Mouse (Mus musculus) urinary bladder, postnatal 4 days (tissue): ENCODE data around the gene Npl.
"Not testable (repeated sequence)": the region's sequence is repeated elsewhere in the genome, so short reads cannot be mapped to it uniquely, and the experiment has no call there.

Experiments
- DNase-seq, 2 experiments: peaks; one replicate each; pipeline ENCODE4 v3.0.0; 2021 to 2022; ENCODE audit warnings: low spot score in 2 of 2

Npl gene

DNA sequence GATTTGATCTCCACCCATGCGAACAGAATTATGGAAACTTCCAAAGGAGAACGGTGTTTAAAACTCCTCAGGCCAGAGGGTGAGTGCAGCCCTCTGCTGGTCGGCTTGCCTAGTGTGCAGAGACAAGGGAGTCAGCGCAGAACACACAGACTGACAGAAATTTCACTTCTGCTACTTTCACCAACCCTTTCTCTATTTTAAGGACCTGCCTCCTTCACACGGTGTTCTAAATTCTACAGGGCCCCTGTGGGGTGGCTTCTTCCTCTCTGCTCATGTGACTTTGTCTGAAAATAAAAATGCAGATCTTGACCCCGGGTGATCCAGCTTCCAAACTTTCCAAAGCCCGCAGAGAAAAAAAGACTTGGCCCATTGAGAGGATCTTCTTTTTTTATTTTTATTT, 60.7 kb downstream of the Npl start:
- no peak for DNase-seq

DNA sequence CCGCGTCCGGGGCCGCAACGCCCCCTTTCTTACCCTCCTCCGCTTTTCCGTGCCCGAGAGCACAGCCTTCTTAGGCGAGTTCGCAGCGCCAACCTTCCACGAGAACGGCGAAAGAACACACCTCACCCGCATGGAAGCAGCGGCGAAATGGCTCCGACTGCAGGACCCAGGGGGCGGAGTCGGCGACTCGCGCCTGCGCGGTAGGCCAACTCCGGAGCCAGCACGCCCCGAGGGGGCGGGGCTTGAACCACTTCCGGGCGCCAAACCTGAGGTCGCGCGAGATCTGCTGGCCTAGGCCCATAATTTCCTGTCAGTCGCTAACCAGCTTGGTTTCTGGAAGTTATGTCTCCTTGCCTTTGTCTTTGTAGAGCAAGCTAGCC, 62.4 kb downstream of the Npl start, which contains the start of gene Dhx9:
Gene Dhx9, minus strand, starts transcription at position 161 of the 380 bp plus-strand sequence.
- DNase-seq: peak; percentile 99

DNA sequence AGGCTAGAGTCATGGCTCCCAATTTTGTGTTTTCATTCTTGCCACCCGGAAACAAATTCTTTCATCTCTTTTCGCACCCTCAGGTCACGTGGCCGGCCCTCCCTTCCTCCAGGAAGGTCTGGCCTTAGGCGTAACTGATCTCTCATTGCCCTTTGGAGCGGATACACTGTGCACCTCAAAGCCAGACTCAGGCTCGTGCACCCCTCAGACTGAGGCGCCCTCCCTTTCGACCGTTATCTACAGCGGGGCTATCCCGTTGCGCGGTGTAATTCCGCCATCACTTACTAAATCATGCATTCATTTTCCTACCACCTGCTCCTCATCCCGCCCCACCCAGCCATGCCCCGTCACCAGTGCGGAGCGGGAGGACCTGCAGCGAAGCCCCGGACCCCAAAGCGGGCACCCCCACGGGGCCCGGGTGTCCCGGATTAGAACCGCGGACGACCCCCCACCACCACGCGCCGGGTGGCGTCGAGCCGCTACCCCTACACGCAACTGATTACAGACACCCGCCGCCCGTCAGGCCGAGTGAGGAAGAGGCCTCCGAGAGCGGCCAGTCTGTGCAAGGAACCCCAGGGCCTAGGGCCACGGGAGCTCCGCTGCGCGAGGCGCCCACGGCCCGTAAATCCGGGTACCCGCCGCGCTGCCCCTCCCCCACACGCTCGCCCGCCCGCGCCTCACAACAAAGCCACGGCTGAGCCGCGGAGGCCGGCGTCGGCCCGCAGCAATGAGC, 62.9 kb downstream of the Npl start:
- peak in 1 of 2 experiments; percentile 47 for DNase-seq

DNA sequence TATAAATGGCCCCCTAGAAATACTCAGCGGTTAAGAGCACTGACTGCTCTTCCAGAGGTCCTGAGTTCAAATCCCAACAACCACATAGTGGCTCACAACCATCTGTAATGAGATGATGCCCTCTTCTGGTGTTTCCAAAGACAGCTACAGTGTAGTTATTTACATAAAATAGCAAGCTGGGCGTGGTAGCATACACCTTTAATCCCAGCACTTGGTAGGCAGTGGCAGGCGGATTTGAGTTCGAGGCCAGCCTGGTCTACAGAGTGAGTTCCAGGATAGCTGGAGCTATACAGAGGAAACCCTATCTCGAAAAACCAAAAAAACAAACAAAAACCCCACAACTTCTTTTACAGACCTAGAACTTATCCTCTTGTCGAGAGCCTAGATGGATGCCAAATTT, 63.7 kb downstream of the Npl start:
- DNase-seq: not testable (repeated sequence)

DNA sequence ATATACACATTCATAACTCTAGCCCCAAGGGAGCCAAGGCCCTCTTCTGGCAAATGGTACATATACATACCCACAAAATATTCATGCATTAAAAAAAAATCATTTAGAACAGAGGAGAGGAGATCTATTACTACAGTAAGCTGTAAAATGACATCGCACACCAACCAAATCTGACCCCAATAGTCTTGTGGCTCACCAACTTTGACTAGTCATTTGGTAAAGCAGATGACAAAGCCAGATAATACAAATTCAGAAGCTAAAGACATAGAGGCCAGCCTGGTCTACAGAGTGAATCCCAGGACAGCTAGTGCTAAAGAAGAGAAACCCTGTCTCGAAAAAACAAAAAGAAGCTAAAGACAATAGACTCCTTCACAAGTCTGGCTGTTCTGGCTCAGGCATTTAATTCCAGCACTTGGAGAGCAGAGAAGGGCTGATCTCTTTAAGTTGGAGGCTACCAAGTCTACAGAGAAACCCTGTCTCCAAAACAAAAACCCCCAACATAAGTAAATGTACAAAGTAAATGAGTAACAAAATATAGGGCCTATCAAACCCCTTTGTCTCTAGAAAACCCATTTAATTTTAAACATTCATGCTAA, 64.5 kb downstream of the Npl start:
- no peak for DNase-seq

DNA sequence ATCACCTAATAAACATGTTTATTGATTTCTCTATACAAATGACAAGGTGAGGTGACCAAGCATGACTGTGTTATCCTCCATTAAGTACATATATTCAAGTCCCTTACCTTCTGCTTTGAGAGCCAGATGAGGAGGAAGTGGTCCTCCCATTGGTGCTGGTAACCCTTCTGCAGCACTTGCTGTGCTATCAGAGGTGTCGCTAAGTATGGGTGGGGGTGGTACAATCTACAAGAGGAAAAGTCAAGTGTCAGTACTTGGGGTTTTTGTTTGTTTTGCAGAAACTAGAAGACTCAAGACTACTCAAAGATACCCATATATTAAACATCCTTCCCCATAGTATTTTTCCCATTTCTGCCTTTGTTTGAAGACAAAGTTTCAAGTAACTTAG, 68.8 kb downstream of the Npl start:
- no peak for DNase-seq

DNA sequence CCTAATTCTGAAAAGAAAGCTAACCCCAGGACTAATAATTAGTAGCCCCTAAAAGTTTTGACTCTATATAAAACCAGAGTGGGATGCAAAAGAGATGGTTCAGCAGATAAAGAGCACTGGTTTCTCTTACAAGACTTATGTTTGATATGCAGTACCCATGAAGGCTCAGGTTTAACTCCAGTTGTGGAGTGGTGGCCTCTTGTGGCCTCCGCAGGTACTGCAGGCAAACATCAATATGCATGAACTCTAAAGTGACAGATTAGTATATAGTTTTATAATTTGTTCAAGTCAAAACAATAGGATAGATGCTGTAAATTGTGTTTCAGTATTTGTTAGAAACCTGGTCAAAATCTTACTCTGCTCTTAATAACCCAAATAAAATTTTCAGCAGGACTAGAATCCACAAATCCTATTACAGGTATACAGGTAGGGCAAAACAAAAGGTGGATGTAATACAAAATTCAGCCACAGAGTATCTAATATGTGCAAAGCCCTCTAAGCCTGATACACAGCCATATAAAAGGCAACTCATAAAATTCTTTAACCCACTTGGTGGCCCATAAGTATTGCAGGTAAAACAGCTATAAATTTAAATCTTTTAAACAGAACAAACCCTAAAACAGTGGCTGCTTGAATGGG, 69.3 kb downstream of the Npl start:
- DNase-seq: peak in 1 of 2 experiments; percentile 76

DNA sequence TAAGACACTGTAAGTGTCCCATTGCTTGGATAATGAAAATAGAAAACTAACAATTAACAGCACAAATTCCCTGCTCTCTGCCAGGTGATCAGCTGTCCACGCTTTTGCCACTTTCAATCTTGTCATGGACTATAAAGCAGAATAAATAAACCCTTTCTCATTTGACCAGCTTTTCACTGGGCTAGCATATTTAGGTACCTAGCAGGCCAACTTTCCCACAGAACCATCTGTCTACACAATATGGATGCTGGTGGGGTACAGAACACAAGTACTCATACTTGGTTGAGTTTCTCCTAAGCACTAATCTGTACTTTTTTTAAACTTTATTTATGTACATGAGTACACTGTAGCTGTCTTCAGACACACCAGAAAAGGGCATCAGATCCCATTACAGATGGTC, 70.5 kb downstream of the Npl start:
- no peak for DNase-seq

DNA sequence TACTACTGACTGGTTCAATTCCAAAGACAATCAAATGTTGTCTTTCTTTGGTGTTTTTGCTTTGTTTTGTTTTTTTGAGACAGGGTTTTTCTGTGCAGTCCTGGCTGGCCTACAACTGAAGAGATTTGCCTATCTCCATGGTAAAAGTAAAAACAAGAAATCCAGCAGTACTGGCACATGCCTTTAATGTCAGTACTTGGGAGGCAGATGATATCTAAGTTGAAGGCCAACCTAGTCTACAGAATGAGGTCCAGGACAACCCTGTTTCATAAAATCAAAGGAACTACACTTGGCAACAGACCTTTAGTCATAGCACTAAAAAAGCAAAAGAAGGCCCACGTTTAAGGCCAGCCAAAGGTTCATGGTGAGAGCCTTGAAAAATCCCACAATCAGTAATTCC, 88.0 kb downstream of the Npl start:
- no peak for DNase-seq

DNA sequence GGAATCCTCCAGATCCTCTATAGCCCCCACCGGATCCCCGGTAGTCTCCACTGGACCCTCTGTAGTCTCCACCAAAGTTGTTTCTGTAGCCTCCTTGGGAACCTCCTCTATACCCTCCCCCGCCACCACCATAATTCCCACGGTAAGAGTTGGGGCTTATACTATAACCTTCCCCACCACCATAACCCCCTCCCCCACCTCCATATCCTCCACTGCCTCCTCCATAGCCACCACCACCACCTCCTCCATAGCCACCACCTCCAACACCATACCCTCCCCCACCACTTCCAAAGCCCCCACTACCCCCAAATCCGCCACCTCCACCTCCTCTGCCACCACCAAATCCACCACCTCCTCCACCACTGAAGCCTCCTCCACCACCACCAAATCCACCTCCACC, 93.7 kb downstream of the Npl start:
- no peak for DNase-seq

DNA sequence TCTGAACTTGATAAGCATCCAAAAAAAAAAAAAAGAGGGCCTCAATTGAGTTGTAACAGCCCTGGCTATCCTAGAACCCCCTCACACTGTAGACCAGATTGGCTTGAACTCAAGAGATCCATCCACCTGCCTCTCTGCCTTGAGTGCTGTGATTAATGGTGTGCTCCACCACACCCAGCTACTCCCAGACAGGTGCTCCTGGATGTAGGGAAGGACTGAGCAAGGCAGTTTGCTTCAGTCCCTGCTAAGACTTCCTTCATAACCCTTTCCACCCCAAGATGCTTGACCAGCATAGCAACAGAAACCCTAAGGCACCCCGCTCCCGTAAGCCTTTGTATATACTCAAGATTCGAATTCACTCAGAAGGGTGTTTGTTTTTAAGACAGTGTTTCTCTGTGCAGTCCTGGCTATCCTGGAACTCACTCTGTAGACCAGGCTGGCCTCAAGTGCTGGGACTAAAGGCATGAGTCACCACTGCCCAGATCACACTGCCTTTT, 96.7 kb downstream of the Npl start:
- no peak for DNase-seq
